Mouse (Mus musculus) cerebellum, adult 8-10 months (tissue): Measurements from ENCODE around the gene Ankrd6.

ENCODE experiments used
- DNase-seq: peaks from one replicate; pipeline ENCODE4 v3.0.0; 2022

The Ankrd6 gene

DNA sequence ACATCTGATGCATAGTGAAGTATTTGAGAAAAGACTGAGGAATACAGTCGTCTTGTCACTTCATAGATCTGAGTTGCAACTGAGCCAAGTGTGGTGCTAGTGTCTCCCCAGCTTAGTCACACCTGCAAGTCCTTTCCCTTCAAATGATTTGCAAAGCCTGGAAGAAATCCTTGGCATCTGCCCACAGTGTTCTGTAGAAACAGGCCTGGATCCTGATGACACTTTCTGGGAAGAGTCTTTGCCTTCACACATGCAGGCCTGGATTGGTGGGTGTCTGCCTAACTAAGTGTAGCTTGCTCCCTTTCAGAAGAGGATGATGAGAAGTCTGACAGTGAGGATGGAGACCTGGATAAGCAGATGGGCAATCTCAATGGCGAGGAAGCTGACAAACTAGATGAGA, 193.2 kb downstream of the Ankrd6 start:
- no peak for DNase-seq
